Mouse (Mus musculus) kidney, adult 2 months (tissue): ENCODE results near the gene Alms1.

Experiments
- CTCF ChIP-seq: fragments of 200-500 bp; conservative IDR thresholded peaks from 2 replicates; pipeline ENCODE4 v1.5.1; 2011; ENCODE audit warnings: low read depth, mild to moderate bottlenecking, control low read depth, low read length, moderate library complexity, mixed read lengths; ENCODE audit not compliant: insufficient read depth, insufficient read length
- POLR2A ChIP-seq: fragments of 200-500 bp; IDR thresholded peaks from one replicate; pipeline ENCODE4 v1.6.1; 2011; ENCODE audit warnings: low read depth, low read length, control low read depth

GRCm38 (mm10) chr6:85544251-85544881, 43.0 kb upstream of the Alms1 start:
- TF ChIP-seq POLR2A (no peak), CTCF (no peak)
